Mouse (Mus musculus) stomach, postnatal 0 days (tissue): Measurements from ENCODE around the gene Znrd1as. TPM values are rescaled to one million over a fixed set of nuclear protein-coding genes. Genes with fewer than 3 reads are reported as not detected.

Source experiments
- ATAC-seq: fragments of 200-750 bp; cut with Nextera tagmentation; 2 replicates; pipeline ENCODE4 v1.8.0; 2017; ENCODE audit not compliant: low FRiP score, low TSS enrichment
- DNase-seq: peaks from one replicate; pipeline ENCODE4 v3.0.0-alpha.2; 2016; ENCODE audit warnings: low spot score
- H3K27ac ChIP-seq: fragments of 300-500 bp; sonication (generic); replicated peaks from 2 replicates; pipeline ENCODE4 v1.5.1; 2014; ENCODE audit warnings: mild to moderate bottlenecking, control low read depth
- H3K27me3 ChIP-seq: fragments of 300-500 bp; sonication (generic); 2 replicates; pipeline ENCODE4 v1.6.1; 2014; ENCODE audit warnings: low read length; ENCODE audit not compliant: control insufficient read depth, insufficient read depth
- H3K36me3 ChIP-seq: fragments of 300-500 bp; sonication (generic); 2 replicates; pipeline ENCODE4 v1.6.1; 2014; ENCODE audit warnings: low read length, mixed read lengths; ENCODE audit not compliant: control insufficient read depth, insufficient read depth
- H3K4me1 ChIP-seq: fragments of 300-500 bp; sonication (generic); replicated peaks from 2 replicates; pipeline ENCODE4 v1.6.1; 2014; ENCODE audit warnings: antibody characterized with exemption; ENCODE audit not compliant: control insufficient read depth, insufficient read depth
- H3K4me2 ChIP-seq: fragments of 300-500 bp; sonication (generic); replicated peaks from 2 replicates; pipeline ENCODE4 v1.6.1; 2014; ENCODE audit warnings: low read depth, mild to moderate bottlenecking, control low read depth, moderate library complexity
- H3K4me3 ChIP-seq: fragments of 300-500 bp; sonication (generic); 2 replicates; pipeline ENCODE4 v1.5.1; 2014; ENCODE audit warnings: low read depth, low read length, control low read depth
- H3K9ac ChIP-seq: fragments of 300-500 bp; sonication (generic); 2 replicates; pipeline ENCODE4 v1.6.1; 2014; ENCODE audit warnings: mild to moderate bottlenecking, low read length, control low read depth, mixed read lengths
- H3K9me3 ChIP-seq: fragments of 300-500 bp; sonication (generic); 2 replicates; pipeline ENCODE4 v1.6.1; 2016; ENCODE audit warnings: low read length; ENCODE audit not compliant: control insufficient read depth
- CTCF ChIP-seq: IDR thresholded peaks from 2 replicates; pipeline ENCODE4 v1.5.1; 2016; ENCODE audit warnings: antibody characterized with exemption, low read depth, mild to moderate bottlenecking, moderate library complexity
- EP300 ChIP-seq: optimal IDR thresholded peaks from 2 replicates; pipeline ENCODE3; 2016; ENCODE audit warnings: antibody characterized with exemption
- WGBS: fragments of 180-500 bp; shearing (Covaris S2); extraction: QIAGEN DNeasy Blood & Tissue Kit; methylation state at CpG from one replicate; pipeline ENCODE4 v1.1.7; 2014; 5-methylcytosine and 5-hydroxymethylcytosine counted together
- polyA plus RNA-seq: library from polyadenylated mRNA; unstranded; fragments of >200 nt; fragmentation: Nextera tagmentation; extraction: Ambion mirVana; gene quantifications from 2 replicates; pipeline ENCODE4 v1.2.1, GENCODE M21; 2015

The Znrd1as gene
- polyA plus RNA-seq = 4.5 and 5.2 TPM in 2 replicates

GRCm38 (mm10) chr17:36957999-36958743 lies at the start of gene Znrd1as, which contains the start of gene Znrd1:
TSS of gene Znrd1as (plus strand) at chr17:36958592.
TSS of gene Znrd1 (minus strand) at chr17:36958559.
- no peaks in the 10 kb centered on the region for H3K9me3 ChIP-seq
- under 1% methylated on average over 46 of the region's 46 CpGs for WGBS

DNA sequence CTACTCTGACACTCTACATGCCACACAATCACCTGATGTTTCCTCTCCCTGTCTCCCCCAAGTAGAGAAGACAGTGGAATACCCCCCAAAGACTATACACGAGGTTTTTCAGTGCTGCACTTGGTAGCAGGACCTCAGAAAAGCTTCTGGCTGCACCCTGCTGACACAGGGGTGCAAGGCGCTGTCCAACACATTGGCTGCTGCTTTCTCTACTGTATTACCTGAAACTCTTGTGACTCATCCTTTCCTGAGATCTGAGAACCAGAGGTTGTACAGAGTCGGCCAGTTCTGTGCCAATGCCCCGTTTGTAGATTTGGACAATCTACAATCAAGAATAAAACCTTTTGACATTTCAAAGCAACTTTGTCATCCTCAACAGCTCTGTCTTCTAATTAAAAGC lies 48.6 kb upstream of the Znrd1as start:
- no peak for TF ChIP-seq EP300
- no peak for TF ChIP-seq CTCF
- ATAC-seq = no peak; the same call in 1 of the 2 replicates
- 43% methylated on average over 4 of the region's 4 CpGs for WGBS

More at GRCm38 (mm10) chr17:36957999-36958743, at the start of gene Znrd1as, which contains the start of gene Znrd1:
- DNase-seq = peak; percentile 97
- no peaks in the 10 kb centered on the region; the same call in none of the 2 replicates for H3K4me1 ChIP-seq
- peak; percentile 99 for ATAC-seq
- peak within 1 kb of the TSS; percentile 76 for H3K9ac ChIP-seq
- H3K4me3 ChIP-seq = peak within 1 kb of the TSS; percentile 70
- H3K4me2 ChIP-seq = peak within 1 kb of the TSS; percentile 81
- no peak; the same call in 1 of the 2 replicates for TF ChIP-seq CTCF
- TF ChIP-seq EP300 = no peak
- H3K36me3 ChIP-seq = no peaks in the 10 kb centered on the region
- peak within 1 kb of the TSS; percentile 78 for H3K27ac ChIP-seq
- no peaks in the 10 kb centered on the region for H3K27me3 ChIP-seq

DNA sequence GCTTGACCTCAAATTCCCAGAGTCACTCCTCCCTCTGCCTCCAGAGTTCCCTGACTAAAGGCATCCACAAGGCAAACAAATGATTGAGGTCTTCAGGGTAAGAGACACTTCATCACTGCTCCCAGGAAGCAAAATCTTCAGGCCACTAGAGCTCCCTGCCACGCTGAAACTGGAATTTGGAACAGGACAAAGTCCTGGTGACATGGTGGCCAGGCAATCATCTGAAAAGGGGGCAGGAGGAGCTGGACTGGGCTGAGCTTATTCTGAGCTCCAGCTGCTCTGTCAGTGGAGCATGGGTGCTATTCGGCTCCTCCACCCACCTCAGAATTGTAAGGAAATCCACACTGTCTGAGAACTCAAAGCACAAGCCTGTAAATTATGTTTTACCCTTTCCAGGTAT lies 46.4 kb upstream of the Znrd1as start:
- WGBS = 70% methylated on average over 2 of the region's 2 CpGs
- H3K9ac ChIP-seq = no peak overlapping the region
- no peaks in the 10 kb centered on the region for H3K9me3 ChIP-seq
- TF ChIP-seq CTCF (no peak), EP300 (no peak)
- H3K27me3 ChIP-seq = no peaks in the 10 kb centered on the region
- H3K4me2 ChIP-seq = no peak overlapping the region
- DNase-seq (no peak), ATAC-seq (no peak)
- H3K36me3 ChIP-seq = no peaks in the 10 kb centered on the region
- H3K27ac ChIP-seq = no peak overlapping the region
- no peak overlapping the region for H3K4me3 ChIP-seq
- H3K4me1 ChIP-seq = no peaks in the 10 kb centered on the region

More for the DNA sequence above, 48.6 kb upstream of the Znrd1as start:
- no peak overlapping the region for H3K9ac ChIP-seq
- H3K4me2 ChIP-seq = no peak overlapping the region
- no peak overlapping the region for H3K4me3 ChIP-seq
- no peak overlapping the region for H3K27ac ChIP-seq
- H3K36me3 ChIP-seq = no peaks in the 10 kb centered on the region
- no peaks in the 10 kb centered on the region for H3K27me3 ChIP-seq
- no peaks in the 10 kb centered on the region for H3K9me3 ChIP-seq
- no peaks in the 10 kb centered on the region for H3K4me1 ChIP-seq
- no peak for DNase-seq

DNA sequence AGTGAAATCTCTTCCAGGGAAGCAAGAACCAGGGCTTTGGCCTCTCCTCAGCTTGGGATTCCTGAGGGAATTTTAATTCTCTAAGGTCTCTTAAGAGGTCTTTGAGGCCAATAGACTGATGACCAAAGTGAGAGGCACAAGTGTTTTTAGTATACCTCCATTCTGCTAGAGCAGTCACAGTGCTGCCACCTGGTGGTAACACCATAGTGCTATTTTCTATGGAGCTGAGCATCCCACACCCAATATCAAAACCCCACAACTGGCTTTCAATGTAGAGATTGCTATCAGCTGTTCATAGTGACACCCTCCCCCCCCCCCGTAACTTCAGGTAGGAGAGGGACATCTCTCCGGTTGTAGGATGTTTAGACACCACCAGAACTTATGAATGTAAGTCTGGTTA lies 44.3 kb upstream of the Znrd1as start:
- peak; percentile 85 for TF ChIP-seq CTCF
- no peak for TF ChIP-seq EP300
- DNase-seq (peak; percentile 77), ATAC-seq (0 out of 2 replicates have a peak, but pooled peaks have one; percentile 12)
- Histone ChIP-seq H3K9ac (no peak overlapping the region), H3K9me3 (no peaks in the 10 kb centered on the region), H3K4me1 (no peaks in the 10 kb centered on the region), H3K27me3 (no peaks in the 10 kb centered on the region), H3K4me2 (no peak overlapping the region), H3K36me3 (no peaks in the 10 kb centered on the region), H3K4me3 (no peak overlapping the region), H3K27ac (no peak overlapping the region)
- 10% methylated on average over 2 of the region's 2 CpGs for WGBS

GRCm38 (mm10) chr17:36915076-36915475 lies 43.3 kb upstream of the Znrd1as start:
- TF ChIP-seq CTCF = peak; percentile 88
- no peak for TF ChIP-seq EP300
- peak; percentile 57 for DNase-seq
- H3K27me3 ChIP-seq = no peaks in the 10 kb centered on the region
- no peaks in the 10 kb centered on the region for H3K4me1 ChIP-seq
- ATAC-seq = no peak
- no peak overlapping the region for H3K4me3 ChIP-seq
- no peaks in the 10 kb centered on the region for H3K9me3 ChIP-seq
- no peak overlapping the region for H3K4me2 ChIP-seq
- 10% methylated on average over 9 of the region's 9 CpGs for whole genome bisulfite sequencing
- no peaks in the 10 kb centered on the region for H3K36me3 ChIP-seq
- no peak overlapping the region for H3K9ac ChIP-seq
- H3K27ac ChIP-seq = no peak overlapping the region

- Histone ChIP-seq H3K4me3 (no peak overlapping the region), H3K9ac (no peak overlapping the region), H3K27me3 (no peaks in the 10 kb centered on the region), H3K4me1 (no peaks in the 10 kb centered on the region), H3K9me3 (no peaks in the 10 kb centered on the region), H3K36me3 (no peaks in the 10 kb centered on the region), H3K27ac (no peak overlapping the region), H3K4me2 (no peak overlapping the region)
- peak; percentile 88 for ATAC-seq
- TF ChIP-seq CTCF = no peak
- no peak for TF ChIP-seq EP300
- peak; percentile 56 for DNase-seq
- WGBS = 41% methylated on average over 15 of the region's 15 CpGs
Observed at GRCm38 (mm10) chr17:36920239-36920638, 38.2 kb upstream of the Znrd1as start.
